Mouse (Mus musculus): ENCODE measurements around the gene Slc17a1.

- no peak for TF ChIP-seq CTCF (conservative IDR thresholded peaks at IDR 0.05; ENCODE audit: low read length)
- no peak for TF ChIP-seq NANOG (IDR thresholded peaks at IDR 0.05; ENCODE audit: borderline replicate concordance, low read length)
These were observed 19.6 kb downstream of the Slc17a1 start for GRCm38 (mm10) chr13:23887026-23887725.

Measured in E14TG2a.4 (cell line).